Mouse (Mus musculus) frontal cortex, adult 2 months (tissue): ENCODE data around the gene BC048507. TPM values are rescaled to one million over a fixed set of nuclear protein-coding genes. Genes with fewer than 3 reads are reported as not detected.

Experiments used
- polyA plus RNA-seq: library from polyadenylated mRNA; depleted of rRNA; stranded (reverse); fragments of >200 nt; gene quantifications from 2 replicates; pipeline ENCODE4 v1.2.3, GENCODE M21; 2012; rRNA removed

The BC048507 gene
- polyA plus RNA-seq, 1 experiment: not detected

Other genes with a start within 250 kb of the BC048507 start
- gene Gm49345, start 225.6 kb upstream of the BC048507 start, polyA plus RNA-seq: not detected in 2 replicates
- 3.1 and 4.1 TPM in 2 replicates for gene Zfp729a, start 225.5 kb upstream of the BC048507 start, polyA plus RNA-seq
- gene Zfp738, start 176.3 kb upstream of the BC048507 start, polyA plus RNA-seq: 12.4 and 14.3 TPM in 2 replicates
- gene Zfp65, start 134.2 kb upstream of the BC048507 start, polyA plus RNA-seq: 4.5 and 5.0 TPM in 2 replicates
- 3.1 and 3.9 TPM in 2 replicates for gene Zfp85, start 108.1 kb upstream of the BC048507 start, polyA plus RNA-seq
- gene Zfp493, start 83.6 kb upstream of the BC048507 start, polyA plus RNA-seq: 2.4 and 3.9 TPM in 2 replicates
- 5.4 and 5.6 TPM in 2 replicates for gene Zfp273, start 49.6 kb upstream of the BC048507 start, polyA plus RNA-seq
- gene Gm10037, start 32.2 kb upstream of the BC048507 start, polyA plus RNA-seq: 16.6 and 17.4 TPM in 2 replicates